Mouse (Mus musculus): ENCODE data around the gene Rab27a. TPM values are rescaled to one million over a fixed set of nuclear protein-coding genes. Genes with fewer than 3 reads are reported as not detected.

Rab27a gene
- total and polyA plus RNA-seq, 2 experiments from 2014 or later = 2.7 to 6.4 TPM

GRCm38 (mm10) chr9:73102181-73102580 lies 57.5 kb downstream of the Rab27a start, which contains the start of gene Gm20509:
Gene Gm20509, plus strand, starts transcription at chr9:73102470.
- Histone ChIP-seq H3K4me3 (ENCODE audit: low read depth, low read length) (peak within 1 kb of the TSS; percentile 35), H3K4me1 (ENCODE audit: insufficient read depth, low read length) (0 out of 2 replicates have a peak, but pooled peaks cover 4% of the 10 kb centered on the region), H3K27me3 (ENCODE audit: insufficient read depth, low read length) (peaks cover 13% of the 10 kb centered on the region; the same call in 1 of the 2 replicates), H3K4me2 (ENCODE audit: low read depth, low read length, poor library complexity, severe bottlenecking) (peak within 1 kb of the TSS; percentile 50), H3K9ac (replicated peaks; ENCODE audit: low read length, poor library complexity, severe bottlenecking) (peak within 1 kb of the TSS; percentile 48), H3K9me3 (ENCODE audit: low read length) (no peaks in the 10 kb centered on the region), H3K27ac (ENCODE audit: low read depth, low read length) (no peak within 1 kb of the TSS), H3K36me3 (ENCODE audit: insufficient read depth, low read length) (no peaks in the 10 kb centered on the region)
- DNase-seq (ENCODE audit: low spot score) (no peak), ATAC-seq (ENCODE audit: low FRiP score) (no peak)
- 97% methylated on average over 4 of the region's 4 CpGs for WGBS
- TF ChIP-seq CTCF (IDR thresholded peaks at IDR 0.05) = no peak

DNA sequence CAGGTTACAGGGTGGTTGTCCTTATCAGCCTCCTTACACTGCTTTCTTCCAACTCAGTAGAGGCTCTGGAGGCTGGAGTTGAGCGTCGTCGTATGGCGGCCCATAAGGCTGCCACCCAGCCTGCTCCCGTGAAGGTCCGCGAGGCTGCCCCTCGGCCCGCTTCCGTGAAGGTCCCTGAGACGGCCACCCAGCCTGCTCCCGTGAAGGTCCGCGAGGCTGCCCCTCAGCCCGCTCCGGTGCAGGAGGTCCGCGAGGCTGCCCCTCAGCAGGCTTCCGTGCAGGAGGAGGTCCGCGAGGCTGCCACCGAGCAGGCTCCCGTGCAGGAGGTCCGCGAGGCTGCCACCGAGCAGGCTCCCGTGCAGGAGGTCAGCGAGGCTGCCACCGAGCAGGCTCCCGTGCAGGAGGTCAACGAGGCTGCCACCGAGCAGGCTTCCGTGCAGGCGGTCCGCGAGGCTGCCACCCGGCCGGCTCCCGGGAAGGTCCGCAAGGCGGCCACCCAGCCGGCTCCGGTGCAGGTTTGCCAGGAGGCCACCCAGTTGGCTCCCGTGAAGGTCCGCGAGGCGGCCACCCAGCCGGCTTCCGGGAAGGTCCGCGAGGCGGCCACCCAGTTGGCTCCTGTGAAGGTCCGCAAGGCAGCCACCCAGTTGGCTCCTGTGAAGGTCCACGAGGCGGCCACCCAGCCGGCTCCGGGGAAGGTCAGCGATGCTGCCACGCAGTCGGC lies 58.7 kb downstream of the Rab27a start:
- H3K4me3 ChIP-seq (ENCODE audit: low read depth, low read length) = peak overlapping the region; percentile 35
- peak overlapping the region; percentile 48 for H3K9ac ChIP-seq (replicated peaks; ENCODE audit: low read length, poor library complexity, severe bottlenecking)
- H3K27me3 ChIP-seq (ENCODE audit: insufficient read depth, low read length) = peaks cover 13% of the 10 kb centered on the region; the same call in 1 of the 2 replicates
- 6% methylated on average over 57 of the region's 60 CpGs for WGBS
- no peaks in the 10 kb centered on the region for H3K9me3 ChIP-seq (ENCODE audit: low read length)
- ATAC-seq (ENCODE audit: low FRiP score) (peak; percentile 61), DNase-seq (ENCODE audit: low spot score) (no peak)
- H3K36me3 ChIP-seq (ENCODE audit: insufficient read depth, low read length) = no peaks in the 10 kb centered on the region
- 0 out of 2 replicates have a peak, but pooled peaks cover 4% of the 10 kb centered on the region for H3K4me1 ChIP-seq (ENCODE audit: insufficient read depth, low read length)
- TF ChIP-seq CTCF (IDR thresholded peaks at IDR 0.05) = no peak
- peak overlapping the region; percentile 50 for H3K4me2 ChIP-seq (ENCODE audit: low read depth, low read length, poor library complexity, severe bottlenecking)
- no peak overlapping the region for H3K27ac ChIP-seq (ENCODE audit: low read depth, low read length)

- H3K9ac ChIP-seq (replicated peaks; ENCODE audit: low read length, poor library complexity, severe bottlenecking) = peak overlapping the region; percentile 48; the same call in 1 of the 2 replicates
Observed at GRCm38 (mm10) chr9:73103880-73104198, 59.2 kb downstream of the Rab27a start.

DNA sequence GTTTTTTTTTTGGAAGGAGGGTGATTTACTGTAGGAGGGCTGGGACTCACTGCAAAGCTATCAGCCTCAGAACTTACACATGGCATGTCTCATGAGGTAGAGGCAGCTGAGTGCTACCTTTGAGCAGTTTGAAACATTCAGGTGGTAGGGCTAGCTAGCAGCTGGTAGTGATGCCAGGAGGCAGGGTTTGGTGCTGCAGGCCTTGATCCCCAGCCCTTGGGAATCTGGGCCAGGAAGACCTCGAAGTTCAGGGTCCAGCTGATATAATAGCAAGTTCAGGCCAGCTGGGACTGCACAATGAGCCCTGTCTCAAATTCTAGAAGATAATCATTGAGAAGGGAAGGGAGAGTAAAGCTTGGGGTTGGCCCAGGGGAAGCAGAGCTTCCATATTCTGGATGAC lies 60.5 kb downstream of the Rab27a start:
- 71% methylated on average over 1 of the region's 1 CpGs for WGBS
- H3K27me3 ChIP-seq (ENCODE audit: insufficient read depth, low read length) = peaks cover 13% of the 10 kb centered on the region; the same call in 1 of the 2 replicates
- ATAC-seq (ENCODE audit: low FRiP score) (no peak), DNase-seq (ENCODE audit: low spot score) (no peak)
- 0 out of 2 replicates have a peak, but pooled peaks cover 4% of the 10 kb centered on the region for H3K4me1 ChIP-seq (ENCODE audit: insufficient read depth, low read length)
- no peak for TF ChIP-seq CTCF (IDR thresholded peaks at IDR 0.05)
- H3K36me3 ChIP-seq (ENCODE audit: insufficient read depth, low read length) = no peaks in the 10 kb centered on the region
- no peaks in the 10 kb centered on the region for H3K9me3 ChIP-seq (ENCODE audit: low read length)
- H3K9ac ChIP-seq (replicated peaks; ENCODE audit: low read length, poor library complexity, severe bottlenecking) = no peak overlapping the region
- H3K4me3 ChIP-seq (ENCODE audit: low read depth, low read length) = no peak overlapping the region
- no peak overlapping the region for H3K4me2 ChIP-seq (ENCODE audit: low read depth, low read length, poor library complexity, severe bottlenecking)
- no peak overlapping the region for H3K27ac ChIP-seq (ENCODE audit: low read depth, low read length)

More at GRCm38 (mm10) chr9:73103880-73104198, 59.2 kb downstream of the Rab27a start:
- Histone ChIP-seq H3K4me3 (ENCODE audit: low read depth, low read length) (peak overlapping the region; percentile 35), H3K27me3 (ENCODE audit: insufficient read depth, low read length) (peaks cover 13% of the 10 kb centered on the region; the same call in 1 of the 2 replicates), H3K4me1 (ENCODE audit: insufficient read depth, low read length) (0 out of 2 replicates have a peak, but pooled peaks cover 4% of the 10 kb centered on the region), H3K4me2 (ENCODE audit: low read depth, low read length, poor library complexity, severe bottlenecking) (peak overlapping the region; percentile 50), H3K9me3 (ENCODE audit: low read length) (no peaks in the 10 kb centered on the region), H3K27ac (ENCODE audit: low read depth, low read length) (no peak overlapping the region), H3K36me3 (ENCODE audit: insufficient read depth, low read length) (no peaks in the 10 kb centered on the region)
- no peak for TF ChIP-seq CTCF (IDR thresholded peaks at IDR 0.05)
- WGBS = 47% methylated on average over 5 of the region's 5 CpGs
- DNase-seq (ENCODE audit: low spot score) (peak; percentile 16), ATAC-seq (ENCODE audit: low FRiP score) (peak; percentile 43)

GRCm38 (mm10) chr9:73105771-73106170 lies 61.1 kb downstream of the Rab27a start:
- H3K36me3 ChIP-seq (ENCODE audit: insufficient read depth, low read length) = no peaks in the 10 kb centered on the region
- H3K4me2 ChIP-seq (ENCODE audit: low read depth, low read length, poor library complexity, severe bottlenecking) = no peak overlapping the region
- no peak for TF ChIP-seq CTCF (IDR thresholded peaks at IDR 0.05)
- H3K9ac ChIP-seq (replicated peaks; ENCODE audit: low read length, poor library complexity, severe bottlenecking) = no peak overlapping the region
- no peak overlapping the region for H3K4me3 ChIP-seq (ENCODE audit: low read depth, low read length)
- H3K27ac ChIP-seq (ENCODE audit: low read depth, low read length) = no peak overlapping the region
- ATAC-seq (ENCODE audit: low FRiP score) (no peak), DNase-seq (ENCODE audit: low spot score) (no peak)
- peaks cover 13% of the 10 kb centered on the region; the same call in 1 of the 2 replicates for H3K27me3 ChIP-seq (ENCODE audit: insufficient read depth, low read length)
- H3K4me1 ChIP-seq (ENCODE audit: insufficient read depth, low read length) = 0 out of 2 replicates have a peak, but pooled peaks cover 4% of the 10 kb centered on the region
- H3K9me3 ChIP-seq (ENCODE audit: low read length) = no peaks in the 10 kb centered on the region

All from midbrain, postnatal 0 days (tissue).